Mouse (Mus musculus): ENCODE measurements around the gene Bcar3. TPM values are rescaled to one million over a fixed set of nuclear protein-coding genes. Genes with fewer than 3 reads are reported as not detected.

Bcar3 gene
- polyA plus RNA-seq, 1 experiment from 2014 or later, result 7.5 TPM

DNA sequence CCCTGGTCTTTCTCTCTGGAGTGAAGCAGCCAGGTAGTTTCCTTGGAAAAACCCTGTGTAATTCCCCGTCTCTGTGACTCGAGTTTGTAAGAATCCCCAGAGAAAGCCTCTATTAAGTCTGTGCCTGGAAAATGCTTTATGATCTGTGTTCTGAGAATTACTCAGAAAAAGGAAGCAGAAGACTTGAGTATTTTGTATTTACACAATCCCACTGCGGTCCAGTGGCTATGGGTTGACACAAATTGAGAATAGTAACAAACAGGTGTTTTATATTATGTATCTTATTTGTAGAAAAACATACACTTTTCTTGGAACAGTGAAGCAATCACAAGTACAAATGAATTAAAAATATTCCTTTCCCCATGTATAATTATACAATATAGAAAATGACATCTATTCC, 272.2 kb downstream of the Bcar3 start:
- Histone ChIP-seq H3K27ac (no peak overlapping the region), H3K4me3 (no peak overlapping the region), H3K4me1 (no peaks in the 10 kb centered on the region), H3K36me3 (replicated peaks) (peaks cover 5% of the 10 kb centered on the region; the same call in 1 of the 2 replicates), H3K9ac (no peak overlapping the region), H3K27me3 (replicated peaks) (no peaks in the 10 kb centered on the region), H3K4me2 (no peak overlapping the region), H3K9me3 (no peaks in the 10 kb centered on the region)
- WGBS, result 79% methylated on average over 3 of the region's 3 CpGs
- ATAC-seq (replicated peaks), result no peak

GRCm38 (mm10) chr3:122566549-122566948, 272.6 kb downstream of the Bcar3 start:
- no peak overlapping the region for H3K4me3 ChIP-seq
- H3K4me2 ChIP-seq, result no peak overlapping the region
- H3K27me3 ChIP-seq (replicated peaks), result no peaks in the 10 kb centered on the region
- no peak overlapping the region for H3K27ac ChIP-seq
- WGBS, result 73% methylated on average over 4 of the region's 4 CpGs
- H3K9me3 ChIP-seq, result no peaks in the 10 kb centered on the region
- H3K9ac ChIP-seq, result no peak overlapping the region
- ATAC-seq (replicated peaks), result no peak
- no peaks in the 10 kb centered on the region for H3K4me1 ChIP-seq
- H3K36me3 ChIP-seq (replicated peaks), result peaks cover 5% of the 10 kb centered on the region; the same call in 1 of the 2 replicates

DNA sequence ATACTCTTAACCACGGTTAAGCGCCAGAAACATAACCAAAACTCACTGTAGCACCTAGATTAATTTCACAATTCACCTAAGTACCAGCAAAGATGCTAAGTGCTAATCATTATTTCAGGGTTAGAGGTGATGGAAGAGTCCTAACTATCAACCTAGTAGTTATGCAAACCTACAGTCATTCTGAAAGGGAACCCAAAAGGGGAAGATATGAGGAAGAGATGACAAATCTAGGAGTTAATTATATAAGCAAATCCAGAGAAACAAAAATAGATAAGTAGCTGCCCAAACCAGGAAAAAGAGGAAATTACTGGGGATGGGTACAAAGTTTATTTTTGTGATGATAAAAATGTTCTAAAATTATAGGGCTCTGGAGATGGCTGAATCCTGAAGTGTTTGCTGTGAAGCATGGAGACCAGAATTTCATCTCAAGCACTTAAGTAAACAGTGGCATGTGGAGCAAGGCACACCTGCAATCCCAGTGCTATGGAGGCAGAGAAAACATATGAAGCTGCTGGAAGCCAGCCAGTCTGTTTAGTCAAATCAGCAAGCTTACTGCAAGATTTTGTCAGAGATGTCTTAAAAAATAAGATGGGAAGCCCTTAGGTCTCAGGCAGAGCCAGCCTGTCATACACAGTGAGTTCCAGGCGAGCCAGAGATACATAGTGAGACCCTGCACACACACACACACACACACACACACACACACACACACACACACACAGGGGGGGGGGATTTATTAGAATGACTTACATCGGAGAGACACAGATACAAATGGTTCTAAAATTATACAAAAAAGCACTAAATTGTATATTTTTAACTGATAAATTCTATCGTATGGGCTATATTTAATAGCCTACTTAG, 279.7 kb downstream of the Bcar3 start:
- Histone ChIP-seq H3K4me3 (no peak overlapping the region), H3K9me3 (no peaks in the 10 kb centered on the region), H3K27ac (no peak overlapping the region), H3K4me2 (no peak overlapping the region), H3K36me3 (replicated peaks) (peaks cover 6% of the 10 kb centered on the region; the same call in 1 of the 2 replicates), H3K27me3 (replicated peaks) (no peaks in the 10 kb centered on the region), H3K9ac (no peak overlapping the region), H3K4me1 (0 out of 2 replicates have a peak, but pooled peaks cover 3% of the 10 kb centered on the region)
- ATAC-seq (replicated peaks), result 0 out of 2 replicates have a peak, but pooled peaks have one; percentile 48
- WGBS, result 90% methylated on average over 5 of the region's 5 CpGs

DNA sequence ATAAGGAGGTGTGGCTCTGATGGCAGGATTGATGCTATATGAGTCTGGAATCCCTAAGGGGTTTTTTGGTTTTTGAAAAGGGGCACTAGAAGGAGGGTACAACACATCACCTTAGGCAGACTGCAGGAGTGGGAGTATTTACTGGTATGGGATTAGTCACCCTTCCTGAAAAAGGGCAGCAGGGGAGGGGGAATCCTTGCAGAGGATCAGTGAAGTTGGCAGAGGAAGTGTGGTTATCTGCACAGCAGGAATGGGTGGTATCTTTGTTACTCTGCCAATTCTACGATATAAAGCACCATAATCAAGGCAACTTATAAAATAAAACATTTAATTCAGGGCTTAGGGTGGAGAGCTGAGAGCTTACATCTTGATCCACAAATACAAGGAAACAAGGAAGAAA, 281.0 kb downstream of the Bcar3 start:
- Histone ChIP-seq H3K27ac (no peak overlapping the region), H3K36me3 (replicated peaks) (peaks cover 6% of the 10 kb centered on the region; the same call in 1 of the 2 replicates), H3K9me3 (no peaks in the 10 kb centered on the region), H3K9ac (no peak overlapping the region), H3K4me2 (no peak overlapping the region), H3K4me1 (0 out of 2 replicates have a peak, but pooled peaks cover 3% of the 10 kb centered on the region), H3K27me3 (replicated peaks) (no peaks in the 10 kb centered on the region), H3K4me3 (no peak overlapping the region)
- no peak for ATAC-seq (replicated peaks)
- WGBS, result 61% methylated on average over 1 of the region's 1 CpGs

- H3K9me3 ChIP-seq, result no peaks in the 10 kb centered on the region
- H3K27ac ChIP-seq, result no peak overlapping the region
- no peaks in the 10 kb centered on the region for H3K27me3 ChIP-seq (replicated peaks)
- no peaks in the 10 kb centered on the region for H3K4me1 ChIP-seq
- H3K36me3 ChIP-seq (replicated peaks), result peaks cover 6% of the 10 kb centered on the region; the same call in 1 of the 2 replicates
- no peak overlapping the region for H3K9ac ChIP-seq
- ATAC-seq (replicated peaks), result no peak
- no peak overlapping the region for H3K4me3 ChIP-seq
- no peak overlapping the region for H3K4me2 ChIP-seq
Observed at GRCm38 (mm10) chr3:122577360-122577759, 283.4 kb downstream of the Bcar3 start.

MicroRNAs within 50 kb of the gene (microRNA counts, 519-probe panel; counts per million panel counts)
- 1,949 counts per million, percentile 16 among the panel's probes with 10 or more counts for microRNA mmu-miR-760

Small RNAs within 50 kb of the gene (microRNA-seq; reads per million reads assigned to microRNA genes)
- gene Mir760 (440 reads per million, percentile 70 among the genes with 10 or more reads in this experiment), gene Mir7657 (not detected)

Other genes starting within 250 kb of the Bcar3 start
- gene Abca4, start 249.7 kb upstream of the Bcar3 start, polyA plus RNA-seq (2015; fragmentation: Nextera tagmentation; extraction: Ambion mirVana), result 1.3 and 1.4 TPM in 2 replicates
- 40.3 and 45.8 TPM in 2 replicates for gene Gclm, start 48.6 kb upstream of the Bcar3 start, polyA plus RNA-seq (2015; fragmentation: Nextera tagmentation; extraction: Ambion mirVana)
- gene Dnttip2, start 19.7 kb upstream of the Bcar3 start, polyA plus RNA-seq (2015; fragmentation: Nextera tagmentation; extraction: Ambion mirVana), result 43.9 and 45.2 TPM in 2 replicates